ENCODE assay signal across 25 mouse cellular contexts in the genomic region with DNA sequence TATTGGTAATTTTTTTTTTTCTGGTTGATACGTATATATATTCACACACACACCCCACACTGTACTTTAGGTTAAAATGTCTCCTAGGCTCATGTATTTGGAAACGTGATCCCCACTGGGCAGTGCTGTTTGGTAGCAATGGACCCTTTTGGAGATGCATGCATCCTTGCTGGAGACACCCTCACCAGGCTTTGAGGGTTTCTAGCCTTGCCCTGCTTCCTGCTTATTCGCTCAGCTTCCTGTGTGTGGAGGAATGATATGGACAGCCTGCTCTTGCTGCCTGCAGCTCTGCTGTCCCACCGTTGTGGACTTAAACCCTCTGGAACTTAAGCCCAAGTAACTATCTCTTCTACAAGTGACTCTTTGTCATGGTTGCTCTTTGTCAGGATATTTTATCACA. TPM values are rescaled to one million over a fixed set of nuclear protein-coding genes. Genes with fewer than 3 reads are reported as not detected.
"Had no signal": no experiment of that assay in that cellular context is flagged by ENCODE, and none has a peak within 500 bp of the region (broad histone marks: within the 10 kb centered on the region; RNA-seq: fewer than 3 reads in every experiment).

No protein-coding gene starts in this region.

- ATAC-seq: liver, embryonic 12.5 days had no signal

- H3K4me3 ChIP-seq: limb, embryonic 12.5 days; limb, embryonic 15.5 days; liver, embryonic 12.5 days; liver, embryonic 15.5 days had no signal

- H3K27me3 ChIP-seq: limb, embryonic 12.5 days; limb, embryonic 15.5 days; liver, embryonic 12.5 days; liver, embryonic 15.5 days had no signal

- DNase-seq: kidney, adult 18-20 months; kidney, adult 9 months; kidney, postnatal 14 days; kidney, postnatal 4 days; left cerebral cortex, postnatal 4 days; lung, adult 2 months; lung, postnatal 14 days; lung, postnatal 4 days; midbrain, embryonic 14.5 days; thymus, adult 2 months; thymus, postnatal 14 days had no signal

- H3K36me3 ChIP-seq: limb, embryonic 12.5 days; limb, embryonic 15.5 days; liver, embryonic 12.5 days; liver, embryonic 15.5 days had no signal

- H3K27ac ChIP-seq: limb, embryonic 12.5 days; limb, embryonic 15.5 days; liver, embryonic 12.5 days; liver, embryonic 15.5 days; stomach, postnatal 0 days had no signal

- H3K9me3 ChIP-seq: limb, embryonic 12.5 days; limb, embryonic 15.5 days; liver, embryonic 12.5 days; liver, embryonic 15.5 days had no signal

RNA-seq across cellular contexts. Expression of gene Arl14, which starts 19.3 kb away (rescaled TPM):
- total RNA-seq: layer of hippocampus, adult 18-20 months; layer of hippocampus, postnatal 14 days; left cerebral cortex, adult 8-10 months; left cerebral cortex, postnatal 14 days; left cerebral cortex, postnatal 4 days; megakaryocyte-erythroid progenitor cell, adult 5-6 weeks; midbrain, postnatal 0 days had no signal
- polyA plus RNA-seq: limb, embryonic 12.5 days; limb, embryonic 15.5 days; liver, embryonic 12.5 days; liver, embryonic 15.5 days; lung, adult 2 months; midbrain, embryonic 11.5 days; midbrain, embryonic 14.5 days; midbrain, postnatal 0 days; neural tube, embryonic 11.5 days; neural tube, embryonic 14.5 days; thymus, adult 2 months had no signal
